Mouse (Mus musculus) urinary bladder, postnatal 25 days (tissue): Measurements from ENCODE around the gene Ccl17.
"Not testable (repeated sequence)": the region's sequence is repeated elsewhere in the genome, so short reads cannot be mapped to it uniquely, and the experiment has no call there.

Source experiments
- DNase-seq: peaks from one replicate; pipeline ENCODE4 v3.0.0; 2022; ENCODE audit warnings: low spot score

Gene Ccl17

GRCm38 (mm10) chr8:94826210-94826609 is 16.0 kb downstream of the Ccl17 start:
- DNase-seq = no peak

- DNase-seq = no peak
Measured at GRCm38 (mm10) chr8:94828284-94828683, 18.0 kb downstream of the Ccl17 start.

GRCm38 (mm10) chr8:94833901-94834405 is 23.7 kb downstream of the Ccl17 start:
- not testable (repeated sequence) for DNase-seq

GRCm38 (mm10) chr8:94835751-94836150 is 25.5 kb downstream of the Ccl17 start:
- not testable (repeated sequence) for DNase-seq

GRCm38 (mm10) chr8:94836456-94837240 is 26.4 kb downstream of the Ccl17 start:
- DNase-seq = no peak

GRCm38 (mm10) chr8:94837662-94838574 is 27.7 kb downstream of the Ccl17 start, which contains the start of the genes Coq9 and Ciapin1:
Gene Coq9 (plus strand): TSS chr8:94838321.
Gene Ciapin1 (minus strand): TSS chr8:94838358.
- peak; percentile 87 for DNase-seq

- DNase-seq = peak; percentile 58
Measured at GRCm38 (mm10) chr8:94838600-94838999, 28.3 kb downstream of the Ccl17 start.

- DNase-seq = no peak
Measured at GRCm38 (mm10) chr8:94841183-94841582, 30.9 kb downstream of the Ccl17 start.

GRCm38 (mm10) chr8:94850049-94850448 is 39.8 kb downstream of the Ccl17 start:
- DNase-seq = no peak

- DNase-seq = not testable (repeated sequence)
Measured at GRCm38 (mm10) chr8:94854761-94855160, 44.5 kb downstream of the Ccl17 start.

GRCm38 (mm10) chr8:94857011-94857345 is 46.7 kb downstream of the Ccl17 start:
- no peak for DNase-seq

GRCm38 (mm10) chr8:94857346-94858173 is 47.3 kb downstream of the Ccl17 start, which contains the start of gene Polr2c:
Gene Polr2c (plus strand): TSS chr8:94857450.
- DNase-seq = peak; percentile 95

GRCm38 (mm10) chr8:94861352-94861910 is 51.2 kb downstream of the Ccl17 start:
- DNase-seq = peak; percentile 64
